Mouse (Mus musculus) heart, embryonic 14.5 days (tissue): ENCODE results near the gene Cd19. TPM values are rescaled to one million over a fixed set of nuclear protein-coding genes. Genes with fewer than 3 reads are reported as not detected.
A peak's percentile ranks its signal among the peaks of the same experiment; 100 is the strongest.

Experiments
- ATAC-seq: fragments of 200-750 bp; cut with Nextera tagmentation; 2 replicates; pipeline ENCODE4 v1.8.0; 2017; ENCODE audit warnings: low read depth, moderate TSS enrichment; ENCODE audit not compliant: insufficient number of reproducible peaks, insufficient read depth, low FRiP score
- H3K27ac ChIP-seq, 2 experiments: fragments of 200-500 bp in 1 of 2; fragments of 300-500 bp in 1 of 2; sonication (generic) in 1 of 2; replicated peaks in 1 of 2; 2 replicates each; pipeline ENCODE4 v1.5.1; 2012 to 2014; ENCODE audit warnings: low read depth in 2 of 2, low read length in 2 of 2, control low read depth in 1 of 2, mild to moderate bottlenecking in 1 of 2, mixed read lengths in 1 of 2; ENCODE audit not compliant: control insufficient read depth in 1 of 2, insufficient read depth in 1 of 2
- H3K27me3 ChIP-seq: fragments of 300-500 bp; sonication (generic); 2 replicates; pipeline ENCODE4 v1.6.1; 2014; ENCODE audit warnings: mild to moderate bottlenecking, low read length, control low read depth; ENCODE audit not compliant: control insufficient read depth, insufficient read depth
- H3K36me3 ChIP-seq: fragments of 300-500 bp; sonication (generic); 2 replicates; pipeline ENCODE4 v1.6.1; 2014; ENCODE audit warnings: mild to moderate bottlenecking, control low read depth, low read length, mixed read lengths; ENCODE audit not compliant: control insufficient read depth, insufficient read depth
- H3K4me1 ChIP-seq, 2 experiments: fragments of 200-500 bp in 1 of 2; fragments of 300-500 bp in 1 of 2; sonication (generic) in 1 of 2; 2 replicates each; pipeline ENCODE4 v1.6.1; 2012 to 2014; ENCODE audit warnings: low read length in 2 of 2, control low read depth in 1 of 2, mixed read lengths in 1 of 2; ENCODE audit not compliant: control insufficient read depth in 2 of 2, insufficient read depth in 2 of 2
- H3K4me2 ChIP-seq: fragments of 300-500 bp; sonication (generic); 2 replicates; pipeline ENCODE4 v1.6.1; 2014; ENCODE audit warnings: mild to moderate bottlenecking, low read length
- H3K4me3 ChIP-seq, 2 experiments: fragments of 200-500 bp in 1 of 2; fragments of 300-500 bp in 1 of 2; sonication (generic) in 1 of 2; 2 replicates each; pipeline ENCODE4 v1.5.1; 2012 to 2014; ENCODE audit warnings: low read length in 2 of 2, mild to moderate bottlenecking in 2 of 2, control low read depth in 1 of 2, low read depth in 1 of 2, moderate library complexity in 1 of 2; ENCODE audit not compliant: control insufficient read depth in 1 of 2, insufficient read depth in 1 of 2
- H3K9ac ChIP-seq: fragments of 300-500 bp; sonication (generic); 2 replicates; pipeline ENCODE4 v1.6.1; 2014; ENCODE audit warnings: mild to moderate bottlenecking, low read length
- H3K9me3 ChIP-seq: fragments of 300-500 bp; sonication (generic); 2 replicates; pipeline ENCODE4 v1.6.1; 2016; ENCODE audit warnings: low read length, control low read depth; ENCODE audit not compliant: control insufficient read depth
- WGBS: fragments of 180-500 bp; shearing (Covaris S2); extraction: QIAGEN DNeasy Blood & Tissue Kit; methylation state at CpG from one replicate; pipeline ENCODE4 v1.1.7; 2014; 5-methylcytosine and 5-hydroxymethylcytosine counted together
- polyA plus RNA-seq: library from polyadenylated mRNA; unstranded; fragments of >200 nt; fragmentation: Nextera tagmentation; extraction: Ambion mirVana; gene quantifications from 2 replicates; pipeline ENCODE4 v1.2.1, GENCODE M21; 2014

The Cd19 gene
- polyA plus RNA-seq, 1 experiment from 2014 or later, result not detected

DNA sequence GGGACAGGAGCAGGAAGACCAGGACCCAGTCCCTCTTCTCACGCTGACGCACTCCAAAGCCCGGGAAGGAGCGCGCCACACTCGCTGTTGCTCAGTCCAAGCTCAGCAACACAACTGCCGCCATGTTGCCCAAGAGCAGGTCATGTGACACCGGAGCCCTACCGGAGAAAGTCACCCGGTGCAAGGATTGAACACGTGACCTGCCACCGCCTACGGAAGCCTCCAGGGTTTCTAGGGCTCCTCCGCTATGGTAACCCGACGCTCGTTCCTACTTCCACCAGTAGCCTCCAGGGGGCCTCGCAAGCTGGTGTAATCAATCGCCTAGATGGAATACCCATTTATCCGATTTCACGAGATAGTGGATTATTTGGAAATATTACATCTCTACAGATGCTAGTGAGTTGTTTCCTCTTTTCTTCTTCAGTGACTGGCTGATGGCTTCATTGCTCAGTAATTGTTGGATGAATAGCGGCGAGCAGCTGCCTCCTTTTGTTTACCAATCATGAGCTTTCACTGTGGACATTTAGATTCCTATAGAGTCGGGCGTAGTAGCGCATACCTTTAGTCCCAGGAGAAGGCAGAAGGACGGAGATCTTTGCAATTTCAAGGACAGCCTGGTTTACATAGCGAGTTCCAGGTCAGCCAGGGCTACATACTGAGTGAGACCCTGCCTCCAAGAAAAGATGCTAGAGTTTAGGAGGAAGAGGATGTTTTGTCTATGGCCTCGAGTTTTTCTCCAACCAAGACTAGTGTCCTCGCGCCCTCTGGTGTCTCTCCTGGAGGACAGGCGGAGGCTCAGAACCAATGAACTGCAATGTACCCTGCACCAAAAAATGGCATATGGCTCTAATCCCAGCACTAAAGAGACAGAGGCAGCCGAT is 37.2 kb downstream of the Cd19 start, which contains the start of gene Spns1:
Spns1 (minus strand) TSS at position 173 of the 881 bp plus-strand sequence.
- peak within 1 kb of the TSS; percentile 73 to 86 for H3K4me3 ChIP-seq
- peak within 1 kb of the TSS; percentile 96 for H3K4me2 ChIP-seq
- peak; percentile 94 for ATAC-seq
- H3K36me3 ChIP-seq, result peaks cover 30% of the 10 kb centered on the region
- peak within 1 kb of the TSS; percentile 88 for H3K9ac ChIP-seq
- WGBS, result under 1% methylated on average over 33 of the region's 33 CpGs
- H3K27me3 ChIP-seq, result no peaks in the 10 kb centered on the region
- peaks cover 3 to 8% of the 10 kb centered on the region in 2 experiments; a peak in 3 of 4 replicates for H3K4me1 ChIP-seq
- peak within 1 kb of the TSS; percentile 41 to 64 for H3K27ac ChIP-seq
- no peaks in the 10 kb centered on the region for H3K9me3 ChIP-seq

DNA sequence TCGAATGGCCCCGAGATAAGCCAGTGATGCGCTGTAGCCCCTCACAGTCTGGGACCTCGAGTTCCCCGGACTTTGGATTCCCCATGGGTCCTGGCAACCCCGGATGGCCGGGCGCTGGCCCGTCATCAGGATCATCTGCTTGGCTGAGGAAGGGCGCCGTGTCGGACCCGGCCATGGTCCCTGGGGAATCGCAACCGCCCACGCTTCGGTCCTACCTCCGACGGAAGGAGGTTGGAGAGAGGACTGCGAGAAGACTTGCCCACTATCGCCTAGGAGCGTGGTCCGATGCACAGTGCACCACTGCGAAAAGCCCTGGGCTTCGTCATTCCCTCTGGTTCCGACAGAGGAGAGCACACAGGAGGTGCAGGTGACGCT is 37.8 kb downstream of the Cd19 start:
- Histone ChIP-seq H3K27ac (no peak overlapping the region), H3K4me2 (peak overlapping the region; percentile 96), H3K9me3 (no peaks in the 10 kb centered on the region), H3K27me3 (no peaks in the 10 kb centered on the region), H3K4me1 (peaks cover 3 to 8% of the 10 kb centered on the region in 2 experiments; a peak in 3 of 4 replicates), H3K9ac (peak overlapping the region; percentile 88), H3K36me3 (peaks cover 36% of the 10 kb centered on the region), H3K4me3 (peak overlapping the region; percentile 73 to 86)
- ATAC-seq, result no peak; the same call in 1 of the 2 replicates
- WGBS, result under 1% methylated on average over 27 of the region's 27 CpGs

DNA sequence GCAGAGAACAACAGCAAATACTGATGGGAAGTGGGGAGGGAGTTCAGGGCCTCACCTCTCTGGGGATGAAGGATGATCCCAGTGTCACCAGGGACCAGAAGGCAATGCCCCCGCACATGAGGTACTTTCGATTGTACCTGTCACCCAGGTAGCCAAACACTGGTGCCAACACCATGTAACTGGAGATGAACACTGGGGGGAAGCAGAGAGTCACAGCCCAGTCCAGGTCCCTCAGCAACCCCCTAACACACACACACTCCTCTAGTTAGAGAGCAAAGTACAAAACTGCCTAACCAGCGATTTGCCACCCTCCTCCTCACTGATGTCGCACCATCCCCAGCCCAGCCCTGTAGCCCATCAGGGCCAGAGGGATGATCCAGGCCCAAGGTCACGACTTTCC is 39.7 kb downstream of the Cd19 start:
- no peaks in the 10 kb centered on the region for H3K27me3 ChIP-seq
- no peak overlapping the region for H3K9ac ChIP-seq
- ATAC-seq, result no peak
- H3K27ac ChIP-seq, result no peak overlapping the region
- H3K9me3 ChIP-seq, result no peaks in the 10 kb centered on the region
- WGBS, result 78% methylated on average over 5 of the region's 5 CpGs
- peaks cover 3 to 8% of the 10 kb centered on the region in 2 experiments; a peak in 3 of 4 replicates for H3K4me1 ChIP-seq
- no peak overlapping the region for H3K4me3 ChIP-seq
- no peak overlapping the region for H3K4me2 ChIP-seq
- peaks cover 55% of the 10 kb centered on the region for H3K36me3 ChIP-seq

DNA sequence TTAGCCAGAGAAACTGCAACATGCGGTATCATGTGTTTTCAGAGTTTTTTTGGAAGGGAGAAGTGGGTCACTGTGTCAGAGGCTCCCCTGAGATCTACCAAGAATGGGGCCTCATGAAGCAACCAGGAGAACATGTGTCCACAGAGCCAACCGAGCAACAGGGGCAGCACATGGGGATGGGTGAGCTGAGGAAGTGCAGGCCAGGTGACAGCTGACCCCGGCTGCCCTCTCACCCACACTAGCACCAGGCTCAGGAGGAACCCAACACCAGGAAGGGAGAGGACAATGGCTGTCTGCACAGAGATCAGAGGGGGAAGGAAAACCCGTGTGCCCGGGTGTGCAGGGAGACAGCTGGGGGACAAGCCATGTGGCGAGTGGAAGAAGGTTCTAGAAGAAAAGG is 40.2 kb downstream of the Cd19 start:
- WGBS, result 69% methylated on average over 6 of the region's 6 CpGs
- Histone ChIP-seq H3K27me3 (no peaks in the 10 kb centered on the region), H3K9me3 (no peaks in the 10 kb centered on the region), H3K4me3 (no peak overlapping the region), H3K4me2 (no peak overlapping the region), H3K27ac (no peak overlapping the region), H3K4me1 (peaks cover 3 to 8% of the 10 kb centered on the region in 2 experiments; a peak in 3 of 4 replicates), H3K36me3 (peaks cover 60% of the 10 kb centered on the region), H3K9ac (no peak overlapping the region)
- ATAC-seq, result no peak

DNA sequence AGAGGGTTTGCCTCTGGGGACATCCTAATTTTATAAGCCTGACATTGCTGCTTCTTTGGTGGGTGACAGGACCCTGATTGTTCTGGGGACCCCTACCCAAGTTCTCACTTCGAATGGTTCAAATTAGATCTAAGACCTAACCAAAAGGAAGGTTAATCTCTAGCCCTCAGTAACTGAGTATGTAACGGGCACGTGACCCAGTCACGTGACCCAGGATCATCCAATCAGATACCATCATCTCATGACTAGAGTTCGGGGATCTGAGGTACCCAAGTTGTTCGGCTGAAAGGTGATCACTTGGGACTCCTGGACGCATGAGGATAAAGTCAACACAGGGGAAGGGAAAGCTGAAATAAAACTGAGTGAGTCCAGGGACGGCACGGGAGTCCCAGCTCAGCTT is 41.7 kb downstream of the Cd19 start:
- Histone ChIP-seq H3K4me3 (no peak overlapping the region), H3K9me3 (no peaks in the 10 kb centered on the region), H3K4me1 (peaks cover 3 to 8% of the 10 kb centered on the region in 2 experiments; a peak in 3 of 4 replicates), H3K4me2 (no peak overlapping the region), H3K27ac (no peak overlapping the region), H3K9ac (no peak overlapping the region), H3K27me3 (no peaks in the 10 kb centered on the region), H3K36me3 (peaks cover 62% of the 10 kb centered on the region)
- WGBS, result 83% methylated on average over 9 of the region's 9 CpGs
- no peak for ATAC-seq

DNA sequence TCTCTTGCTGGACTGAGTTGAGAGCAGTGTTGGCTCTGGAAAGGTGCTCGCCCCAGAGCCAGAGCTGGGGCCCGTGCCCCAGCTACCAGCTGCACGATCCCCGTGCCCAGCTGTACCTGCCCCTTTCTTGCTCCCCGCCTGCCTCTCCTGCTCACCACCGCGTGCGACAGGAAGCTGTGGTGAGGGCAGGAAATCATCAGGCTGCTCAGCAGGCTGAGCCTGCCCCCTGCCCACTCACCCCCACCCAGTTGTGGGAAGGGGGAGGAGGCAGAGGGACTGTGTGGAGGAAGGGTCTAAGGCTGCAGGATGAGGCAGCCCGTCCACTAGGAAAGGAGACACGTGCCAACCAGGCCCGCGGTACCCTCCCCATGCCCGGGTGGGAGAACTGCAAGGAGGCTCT is 45.3 kb downstream of the Cd19 start, which contains the start of gene Lat:
Lat (minus strand) TSS at position 178 of the 400 bp plus-strand sequence.
- H3K9ac ChIP-seq, result no peak within 1 kb of the TSS

DNA sequence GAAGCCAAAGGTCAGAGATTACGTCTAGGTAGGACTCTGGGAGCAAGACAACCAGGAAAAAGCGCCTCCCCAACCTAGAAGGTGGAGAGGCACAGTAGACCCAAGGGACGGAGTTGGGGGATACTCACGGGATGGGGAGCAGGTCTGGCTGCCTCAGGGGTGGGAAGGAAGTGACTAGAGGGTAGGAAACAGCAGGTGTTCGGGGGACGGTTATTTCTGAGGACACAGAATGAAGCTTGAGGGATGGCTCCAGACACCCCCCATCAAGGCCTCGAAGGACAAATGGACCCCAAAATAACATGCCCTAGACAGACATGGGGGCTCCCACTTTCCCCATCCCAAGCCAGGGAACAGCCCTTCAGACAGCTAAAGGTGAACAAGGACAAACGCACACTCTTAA is 46.3 kb downstream of the Cd19 start:
- H3K9me3 ChIP-seq, result no peaks in the 10 kb centered on the region
- H3K27me3 ChIP-seq, result no peaks in the 10 kb centered on the region
- H3K4me1 ChIP-seq, result no peaks in the 10 kb centered on the region; a peak in 1 of 4 replicates
- ATAC-seq, result no peak
- no peak overlapping the region for H3K27ac ChIP-seq
- peaks cover 43% of the 10 kb centered on the region for H3K36me3 ChIP-seq
- 81% methylated on average over 8 of the region's 8 CpGs for WGBS
- H3K4me3 ChIP-seq, result no peak overlapping the region
- no peak overlapping the region for H3K9ac ChIP-seq
- no peak overlapping the region for H3K4me2 ChIP-seq

More for the DNA sequence above, 45.3 kb downstream of the Cd19 start, which contains the start of gene Lat:
- H3K36me3 ChIP-seq, result peaks cover 52% of the 10 kb centered on the region
- H3K4me1 ChIP-seq, result no peaks in the 10 kb centered on the region; a peak in 1 of 4 replicates
- ATAC-seq, result 0 out of 2 replicates have a peak, but pooled peaks have one; percentile 43
- 57% methylated on average over 13 of the region's 13 CpGs for WGBS
- no peak within 1 kb of the TSS for H3K27ac ChIP-seq
- H3K9me3 ChIP-seq, result no peaks in the 10 kb centered on the region
- no peaks in the 10 kb centered on the region for H3K27me3 ChIP-seq
- H3K4me2 ChIP-seq, result peak within 1 kb of the TSS; percentile 21; the same call in 1 of the 2 replicates
- H3K4me3 ChIP-seq, result 0 out of 4 replicates have a peak within 1 kb of the TSS, but pooled peaks of 1 of the 2 experiments have one; percentile 8
